Mouse (Mus musculus): ENCODE data around the gene Eva1a.

The Eva1a gene

DNA sequence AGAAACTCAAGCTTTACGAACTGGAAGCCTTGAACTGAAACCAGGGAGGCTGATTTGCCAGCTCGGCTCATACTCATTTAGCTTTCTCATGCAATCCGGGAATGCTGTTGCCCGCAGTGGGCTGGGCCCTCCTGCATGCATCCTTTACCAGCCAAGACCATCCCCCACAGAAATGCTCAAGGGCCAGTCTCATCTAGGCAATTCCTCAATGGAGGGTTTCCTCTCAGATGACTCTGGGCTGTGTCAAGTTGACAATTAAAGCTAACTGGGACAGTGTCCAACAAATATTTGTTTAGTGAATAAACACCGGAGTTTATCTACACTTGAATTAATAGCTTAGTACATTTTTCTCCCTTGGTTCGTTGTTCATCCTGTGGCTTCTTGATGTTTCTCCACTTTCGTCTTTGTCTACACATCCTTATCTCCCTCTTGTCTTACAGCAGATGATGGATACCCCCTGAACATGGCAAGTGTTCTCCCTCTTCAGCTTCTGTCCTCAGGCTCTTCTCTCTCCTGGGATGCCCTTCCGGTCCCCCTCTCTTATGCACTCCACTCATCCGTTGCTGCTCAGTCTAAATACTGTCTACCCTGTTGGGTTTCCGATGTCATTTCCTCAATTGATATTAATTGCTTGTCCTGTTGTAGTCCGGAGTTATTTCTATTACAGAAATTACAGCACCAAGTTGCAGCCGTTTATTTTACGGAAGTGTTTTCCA, 92.2 kb downstream of the Eva1a start:
- DNase-seq: no peak

DNA sequence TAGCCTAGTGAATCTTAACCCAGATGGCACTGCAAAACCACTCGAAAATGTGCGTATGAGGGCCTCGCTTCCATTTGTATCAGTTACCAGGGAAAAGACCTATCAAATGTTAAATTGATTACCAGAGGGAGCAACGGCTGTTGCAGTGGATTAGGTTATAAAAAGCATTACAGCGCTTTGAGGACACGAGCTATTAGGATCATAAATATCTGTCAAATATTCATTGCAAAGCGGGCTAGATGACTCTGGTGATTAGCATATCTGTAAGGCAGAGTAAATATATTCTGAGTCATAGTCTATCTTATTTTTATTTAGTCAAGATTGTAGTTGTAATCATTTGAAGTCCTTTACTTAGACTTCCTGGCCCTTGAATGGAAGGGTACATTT, 92.7 kb downstream of the Eva1a start:
- no peak for DNase-seq

DNA sequence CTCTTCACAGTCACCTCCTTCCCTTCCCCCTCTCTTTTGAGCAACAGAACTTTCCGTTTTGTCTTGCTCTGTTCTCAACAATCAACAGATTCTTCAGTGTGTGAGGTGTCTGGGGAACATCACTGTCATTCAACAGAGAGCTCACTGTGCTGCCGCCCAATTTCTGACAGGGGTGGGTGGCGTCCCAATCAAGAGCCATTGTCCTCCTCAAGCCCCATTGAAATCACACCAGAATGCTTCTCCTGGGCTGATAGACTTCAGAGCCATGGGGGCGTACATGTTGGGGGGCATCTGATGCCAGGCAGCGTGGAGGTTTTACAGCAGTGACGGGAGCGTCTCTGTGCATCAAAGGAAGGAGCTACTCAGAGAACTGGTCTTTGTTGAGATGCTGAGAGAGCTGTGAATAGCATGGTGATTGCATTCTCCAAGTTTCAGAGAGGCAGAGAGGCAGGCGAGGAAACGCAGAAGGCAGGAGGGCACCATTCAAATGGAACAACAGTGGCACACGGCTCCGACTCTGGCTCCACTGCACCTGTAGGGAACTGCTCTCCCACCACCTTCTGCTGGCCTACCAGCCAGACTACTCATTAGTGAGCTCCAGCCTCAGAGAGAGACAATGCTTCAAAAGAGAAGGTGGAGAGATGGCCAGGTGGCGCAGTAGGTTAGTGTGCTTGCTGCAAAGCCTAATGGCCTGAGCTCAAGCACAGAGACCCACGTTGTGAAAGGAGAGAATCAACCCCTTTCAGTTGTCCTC, 95.3 kb downstream of the Eva1a start:
- no peak for DNase-seq

All from spleen, adult 18-20 months (tissue).